Mouse (Mus musculus): ENCODE measurements around the gene Akap7.

The Akap7 gene

DNA sequence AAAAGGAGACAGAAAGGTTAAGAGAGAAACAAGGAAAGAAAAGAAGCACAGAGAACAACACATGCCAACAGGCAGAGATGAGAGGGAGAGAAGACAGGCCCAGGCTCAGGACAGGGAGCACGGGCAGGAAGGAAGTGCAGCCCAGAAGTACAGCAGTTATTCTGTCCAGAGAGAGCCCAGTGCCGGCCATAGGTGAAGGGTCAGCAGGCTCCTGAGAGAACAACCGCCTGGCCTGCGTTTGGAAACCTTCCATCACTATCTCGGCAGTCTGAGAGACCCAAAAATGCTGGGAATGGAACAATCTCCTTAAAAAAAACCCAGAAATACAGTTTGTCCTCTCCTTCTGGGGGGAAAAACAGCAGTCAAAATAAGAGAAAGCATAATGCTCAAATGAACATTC is 50.2 kb downstream of the Akap7 start:
- in situ Hi-C loops (cut with MseI, MboI), result no loop called here

DNA sequence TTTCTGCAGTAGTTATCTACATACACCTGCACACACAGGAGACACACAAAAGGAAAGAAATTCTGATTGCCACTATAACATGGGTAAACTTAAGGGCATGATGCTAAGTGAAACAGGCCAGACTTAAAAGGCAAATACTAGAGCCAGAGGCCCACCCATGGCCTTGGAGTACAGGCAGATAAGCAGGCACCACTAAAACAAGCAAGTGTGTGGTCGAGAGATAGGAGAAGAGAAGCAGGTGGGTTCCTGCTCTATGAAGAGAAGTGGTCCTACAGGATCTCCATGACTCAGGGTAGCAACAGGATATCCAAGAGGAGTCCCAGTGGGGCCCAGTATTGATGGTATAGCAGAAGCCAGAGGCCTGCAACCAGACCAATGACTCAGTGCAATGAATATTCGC is 54.2 kb downstream of the Akap7 start:
- in situ Hi-C loops (cut with MseI, MboI), result no loop called here

DNA sequence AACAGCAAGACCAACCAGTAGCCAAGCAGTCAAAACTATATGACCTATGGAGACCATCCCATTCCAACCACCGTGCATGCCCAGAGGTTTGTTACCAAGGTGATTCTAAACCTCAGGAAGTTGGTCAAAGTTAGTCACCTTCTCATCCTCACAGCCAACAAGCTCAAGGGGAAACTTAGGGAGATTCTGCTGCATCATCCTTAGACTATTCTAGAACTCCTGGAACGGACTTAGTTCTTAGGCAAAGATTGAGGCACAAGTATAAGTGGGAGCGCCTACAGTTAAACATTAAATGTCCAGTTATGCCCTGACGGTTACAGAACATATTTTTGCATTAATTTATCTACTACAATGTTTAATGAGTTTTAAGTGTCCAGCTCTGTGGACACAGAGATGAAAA is 54.7 kb downstream of the Akap7 start:
- in situ Hi-C loops (cut with MseI, MboI), result no loop called here

GRCm38 (mm10) chr10:25250108-25250507 is 57.6 kb downstream of the Akap7 start:
- in situ Hi-C loops (cut with MseI, MboI), result no loop called here

DNA sequence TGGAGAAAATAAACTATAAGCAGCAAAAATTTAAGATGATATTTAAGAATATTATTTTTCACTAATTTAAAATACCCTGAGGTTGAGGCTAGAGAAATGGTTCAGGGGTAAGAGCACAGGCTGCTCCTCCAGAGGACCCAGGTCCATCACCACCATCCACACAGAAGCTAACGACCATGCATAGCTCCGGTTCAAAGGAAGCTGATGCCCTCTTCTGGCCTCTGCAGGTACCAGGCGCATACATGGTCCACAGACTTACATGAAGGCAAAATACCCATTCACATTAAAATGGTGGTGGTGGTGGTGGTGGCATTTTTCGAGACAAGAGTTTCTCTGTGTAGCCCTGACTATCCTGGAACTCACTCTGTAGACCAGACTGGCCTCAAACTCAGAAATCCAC is 61.5 kb downstream of the Akap7 start:
- in situ Hi-C loops (cut with MseI, MboI), result no loop called here

- in situ Hi-C loops (cut with MseI, MboI), result no loop called here
Observed at GRCm38 (mm10) chr10:25239156-25239555, 68.5 kb downstream of the Akap7 start.

DNA sequence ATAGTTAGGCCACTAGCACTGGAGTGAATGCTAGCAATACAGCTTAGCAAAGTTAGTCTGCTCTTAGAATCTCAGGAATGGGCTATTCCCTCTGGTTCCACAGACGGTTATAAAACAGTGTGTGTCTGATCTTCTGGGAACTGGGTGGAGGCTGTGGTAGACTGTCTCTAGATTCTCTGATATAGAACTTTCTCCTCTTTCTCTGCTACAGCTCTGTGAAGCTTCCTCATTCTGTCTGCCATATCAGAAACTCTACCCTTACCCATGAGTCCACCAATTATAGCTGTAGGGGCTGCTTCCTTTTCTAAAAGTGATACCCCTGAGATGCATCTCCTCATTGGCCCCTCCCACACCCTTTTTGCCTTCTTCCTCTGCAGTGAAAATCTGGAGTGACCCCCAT is 73.6 kb downstream of the Akap7 start:
- in situ Hi-C loops (cut with MseI, MboI), result no loop called here

DNA sequence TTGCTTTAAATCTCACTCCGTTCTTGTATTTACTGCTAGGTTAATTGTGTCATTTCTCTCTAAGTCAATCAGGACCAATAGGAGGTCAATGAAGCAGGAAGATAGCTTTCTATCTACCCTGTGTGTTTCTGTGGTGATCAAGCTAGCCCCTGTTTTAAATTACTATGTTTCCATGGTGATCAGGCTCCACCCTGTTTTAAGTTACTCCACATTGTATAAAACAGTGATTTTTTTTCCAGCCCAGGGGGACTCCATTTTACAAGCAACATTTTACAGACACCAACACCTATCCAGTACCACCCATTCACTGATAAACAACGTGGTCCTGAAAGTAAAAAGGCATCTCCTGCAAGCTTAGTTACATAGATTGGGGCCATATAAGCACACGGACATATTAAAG is 75.0 kb downstream of the Akap7 start:
- in situ Hi-C loops (cut with MseI, MboI), result no loop called here

DNA sequence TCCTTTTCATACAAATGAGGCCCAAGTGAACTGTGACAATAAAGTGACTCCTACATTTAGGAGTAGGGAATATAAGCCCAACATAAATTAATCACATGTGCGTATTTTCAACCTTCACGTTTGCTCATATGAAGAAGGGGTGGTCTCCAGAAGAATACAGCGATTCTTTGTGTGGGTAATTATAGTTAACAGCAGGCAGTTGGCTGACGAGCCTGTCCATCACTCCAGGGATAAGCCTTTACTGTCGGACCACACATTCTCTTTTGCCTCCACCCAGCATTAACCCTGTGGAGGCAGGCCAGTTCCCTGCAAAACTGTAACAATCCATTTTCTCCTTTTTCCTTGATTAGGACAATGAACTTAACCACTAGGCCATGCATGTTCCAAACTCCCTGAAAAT is 76.3 kb downstream of the Akap7 start:
- in situ Hi-C loops (cut with MseI, MboI), result no loop called here

DNA sequence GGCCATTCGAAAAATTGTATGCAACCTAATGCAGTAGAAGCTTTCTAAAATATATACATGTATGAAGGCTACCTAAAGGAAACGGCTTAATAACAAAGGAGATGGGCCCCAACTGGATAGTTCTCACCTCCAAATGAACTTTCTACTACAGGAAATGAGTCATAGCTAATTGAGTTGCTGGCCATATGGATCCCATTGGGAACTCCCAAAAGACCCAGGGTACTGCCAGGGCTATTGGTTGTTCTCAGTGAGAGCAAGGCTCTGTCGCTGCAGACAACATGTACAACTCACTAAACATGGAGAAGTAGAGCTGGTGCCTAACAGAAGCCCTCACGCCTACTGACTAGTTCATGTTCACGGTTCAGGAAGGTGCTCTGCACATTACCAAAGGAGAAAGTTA is 83.3 kb downstream of the Akap7 start:
- in situ Hi-C loops (cut with MseI, MboI), result loop anchor here in 1 of 2 experiments (5.0 kb wide), 1 partner anchor 262 kb away; no protein-coding TSS in a partner anchor

DNA sequence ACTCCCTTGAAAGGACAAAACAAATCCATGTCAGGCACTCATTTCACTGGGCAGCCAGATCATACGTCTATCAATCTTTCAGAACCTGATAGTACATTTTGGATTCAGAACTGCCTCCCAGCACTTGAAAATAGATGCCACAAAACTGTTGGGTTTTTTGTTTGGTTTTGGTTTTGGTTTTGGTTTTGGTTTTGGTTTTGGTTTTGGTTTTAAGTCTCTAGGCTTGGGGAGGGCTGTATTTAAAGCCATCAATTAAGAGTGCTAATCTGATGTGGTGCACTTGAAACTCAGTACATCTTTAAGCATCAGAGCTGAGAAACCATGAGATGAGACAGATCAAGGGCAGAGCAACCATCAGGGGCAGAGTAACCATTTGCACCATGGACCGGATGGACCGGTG is 86.9 kb downstream of the Akap7 start:
- in situ Hi-C loops (cut with MseI, MboI), result loop anchor here in 1 of 2 experiments (5.0 kb wide), 1 partner anchor 258 kb away; no protein-coding TSS in a partner anchor

GRCm38 (mm10) chr10:25219901-25220495 is 87.7 kb downstream of the Akap7 start:
- in situ Hi-C loops (cut with MseI, MboI), result loop anchor here (5.0 kb wide), 1 partner anchor 258 kb away; no protein-coding TSS in a partner anchor

- in situ Hi-C loops (cut with MseI, MboI), result loop anchor here in 1 of 2 experiments (5.0 kb wide), 1 partner anchor 257 kb away; no protein-coding TSS in a partner anchor
Observed at GRCm38 (mm10) chr10:25219220-25219628, 88.4 kb downstream of the Akap7 start.

DNA sequence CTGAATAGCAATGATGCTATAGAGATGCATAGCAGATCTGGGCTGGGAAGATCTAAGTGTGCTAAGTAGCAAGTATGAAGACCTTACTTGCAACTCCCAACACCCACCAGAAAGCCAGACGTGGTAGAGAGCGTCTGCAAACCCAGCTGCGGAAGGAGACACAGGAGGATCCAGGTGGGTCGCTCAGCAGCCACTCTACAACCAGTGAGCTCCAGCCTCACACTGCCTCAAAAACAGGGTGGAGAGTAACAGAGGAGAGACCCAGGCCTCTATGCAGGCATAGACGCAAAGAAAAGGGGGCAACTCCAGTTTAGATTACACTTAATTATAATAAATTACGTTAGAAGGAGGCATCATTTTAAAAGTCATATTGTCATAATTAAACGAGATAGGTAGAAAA is 88.9 kb downstream of the Akap7 start:
- in situ Hi-C loops (cut with MseI, MboI), result loop anchor here in 1 of 2 experiments (5.0 kb wide), 1 partner anchor 256 kb away; no protein-coding TSS in a partner anchor

GRCm38 (mm10) chr10:25215977-25216376 is 91.7 kb downstream of the Akap7 start:
- in situ Hi-C loops (cut with MseI, MboI), result loop anchor here in 1 of 2 experiments (5.0 kb wide), 1 partner anchor 254 kb away; no protein-coding TSS in a partner anchor

DNA sequence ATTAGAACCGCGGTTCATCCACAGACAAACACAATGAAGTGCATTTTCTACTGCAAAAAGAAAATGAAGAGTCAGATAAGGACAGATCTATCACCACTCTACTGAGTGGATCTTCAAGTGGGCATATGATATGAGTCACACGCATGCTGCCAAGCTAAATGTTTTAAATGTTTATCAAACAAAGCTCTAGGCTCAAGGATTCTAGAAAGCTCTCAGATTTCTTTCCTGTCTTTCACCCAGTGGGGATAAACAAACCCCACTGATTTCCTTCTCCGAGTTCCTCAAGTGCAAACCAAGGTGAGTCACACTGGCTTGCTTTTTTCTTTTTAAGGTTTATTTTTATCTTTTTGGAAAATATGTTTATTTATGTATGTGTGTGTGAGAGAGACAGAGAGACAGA is 94.0 kb downstream of the Akap7 start:
- in situ Hi-C loops (cut with MseI, MboI), result no loop called here

- in situ Hi-C loops (cut with MseI, MboI), result no loop called here
Observed at GRCm38 (mm10) chr10:25208619-25209018, 99.1 kb downstream of the Akap7 start.

DNA sequence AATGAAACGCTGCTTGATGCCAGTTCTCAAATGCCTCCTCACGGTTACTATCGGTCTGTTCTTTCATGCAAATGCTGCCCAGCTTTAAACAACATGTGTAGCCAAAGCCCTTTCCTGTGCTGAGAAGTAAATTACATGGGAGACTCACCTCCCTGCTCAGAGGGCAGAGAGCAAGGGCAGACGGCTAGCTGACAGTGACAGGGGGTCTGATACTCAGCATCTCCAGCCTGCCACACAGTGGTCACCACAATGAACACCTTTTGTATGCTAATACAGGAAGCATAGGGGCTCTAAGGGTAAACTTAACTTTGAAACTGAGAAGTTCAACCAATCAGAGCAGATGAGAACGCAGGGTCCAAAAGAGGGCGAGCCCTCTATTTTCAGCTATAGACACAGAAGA is 99.8 kb downstream of the Akap7 start:
- in situ Hi-C loops (cut with MseI, MboI), result no loop called here

GRCm38 (mm10) chr10:25200691-25201090 is 107.0 kb downstream of the Akap7 start:
- in situ Hi-C loops (cut with MseI, MboI), result no loop called here

DNA sequence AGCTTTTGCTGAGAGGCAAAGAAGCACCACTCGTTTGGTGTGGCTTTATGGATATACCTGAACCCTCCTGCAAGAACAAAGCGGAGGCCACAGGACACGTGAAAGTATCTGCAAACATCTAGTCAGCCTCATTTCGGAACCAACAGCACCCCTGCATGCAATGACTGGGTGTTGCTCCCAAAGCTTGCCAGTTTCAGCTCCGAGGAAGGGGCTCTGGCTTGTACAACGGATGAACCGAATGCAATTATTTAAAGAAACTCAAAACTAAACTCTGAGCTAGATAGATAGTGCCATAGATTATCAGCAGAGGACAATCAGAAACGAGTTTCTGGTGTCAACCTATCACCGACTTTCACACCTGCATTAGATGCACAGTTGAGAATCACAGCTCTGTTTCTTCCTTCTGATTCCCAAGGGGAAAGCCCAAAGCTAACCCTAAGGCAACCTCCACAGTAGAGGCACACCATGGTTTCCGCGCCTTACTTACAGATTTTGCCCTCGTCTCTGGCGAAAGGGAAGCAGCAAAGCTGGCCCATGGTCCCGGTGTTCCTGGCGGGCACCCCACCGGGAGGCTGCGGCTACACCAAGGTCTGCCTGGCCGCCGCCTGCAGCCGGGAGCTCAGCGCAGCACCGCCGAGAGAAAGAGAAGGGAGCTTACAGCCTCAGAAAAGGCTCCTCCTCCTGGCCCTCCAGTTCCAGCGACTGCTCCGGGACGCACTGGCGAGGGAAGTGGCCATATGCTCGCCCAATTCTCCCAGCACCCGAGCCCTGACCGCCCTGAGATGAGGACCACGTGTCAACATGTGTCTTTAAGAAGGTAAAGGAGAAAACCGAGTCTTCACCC is 107.9 kb downstream of the Akap7 start:
- in situ Hi-C loops (cut with MseI, MboI), result no loop called here

GRCm38 (mm10) chr10:25198575-25198974 is 109.1 kb downstream of the Akap7 start:
- in situ Hi-C loops (cut with MseI, MboI), result no loop called here

GRCm38 (mm10) chr10:25198048-25198447 is 109.6 kb downstream of the Akap7 start:
- in situ Hi-C loops (cut with MseI, MboI), result no loop called here
